Mouse (Mus musculus) intestine, postnatal 0 days (tissue): ENCODE data around the gene Msi2. TPM values are rescaled to one million over a fixed set of nuclear protein-coding genes. Genes with fewer than 3 reads are reported as not detected.

ENCODE experiments used
- ATAC-seq: fragments of 200-750 bp; cut with Nextera tagmentation; 2 replicates; pipeline ENCODE4 v1.8.0; 2017; ENCODE audit warnings: mild to moderate bottlenecking, moderate TSS enrichment, moderate library complexity
- H3K27ac ChIP-seq: fragments of 300-500 bp; sonication (generic); 2 replicates; pipeline ENCODE4 v1.5.1; 2014; ENCODE audit warnings: mild to moderate bottlenecking, low read depth, low read length, moderate library complexity
- H3K27me3 ChIP-seq: fragments of 300-500 bp; sonication (generic); replicated peaks from 2 replicates; pipeline ENCODE4 v1.6.1; 2014; ENCODE audit warnings: low read length, mixed read lengths; ENCODE audit not compliant: control insufficient read depth, insufficient read depth
- H3K36me3 ChIP-seq: fragments of 300-500 bp; sonication (generic); 2 replicates; pipeline ENCODE4 v1.6.1; 2014; ENCODE audit warnings: mild to moderate bottlenecking, moderate library complexity; ENCODE audit not compliant: control insufficient read depth, insufficient read depth
- H3K4me1 ChIP-seq: fragments of 300-500 bp; sonication (generic); replicated peaks from 2 replicates; pipeline ENCODE4 v1.6.1; 2014; ENCODE audit warnings: antibody characterized with exemption, low read length, mixed read lengths; ENCODE audit not compliant: control insufficient read depth, insufficient read depth
- H3K4me2 ChIP-seq: fragments of 300-500 bp; sonication (generic); replicated peaks from 2 replicates; pipeline ENCODE4 v1.6.1; 2014; ENCODE audit warnings: low read depth, mild to moderate bottlenecking, moderate library complexity
- H3K4me3 ChIP-seq: fragments of 300-500 bp; sonication (generic); 2 replicates; pipeline ENCODE4 v1.5.1; 2014; ENCODE audit warnings: low read depth, low read length
- H3K9ac ChIP-seq: fragments of 300-500 bp; sonication (generic); 2 replicates; pipeline ENCODE4 v1.6.1; 2014; ENCODE audit warnings: mild to moderate bottlenecking, low read depth, low read length
- H3K9me3 ChIP-seq: fragments of 300-500 bp; sonication (generic); 2 replicates; pipeline ENCODE4 v1.6.1; 2016; ENCODE audit warnings: mixed run types; ENCODE audit not compliant: control insufficient read depth
- CTCF ChIP-seq: sonication (generic); IDR thresholded peaks from 2 replicates; pipeline ENCODE4 v1.5.1; 2016; ENCODE audit warnings: low read depth, mild to moderate bottlenecking, control low read depth, antibody characterized with exemption, moderate library complexity
- WGBS: fragments of 180-500 bp; shearing (Covaris S2); extraction: QIAGEN DNeasy Blood & Tissue Kit; methylation state at CpG from one replicate; pipeline ENCODE4 v1.1.7; 2014; 5-methylcytosine and 5-hydroxymethylcytosine counted together
- polyA plus RNA-seq: library from polyadenylated mRNA; unstranded; fragments of >200 nt; fragmentation: Nextera tagmentation; extraction: Ambion mirVana; gene quantifications from 2 replicates; pipeline ENCODE4 v1.2.1, GENCODE M21; 2015

Gene Msi2
- polyA plus RNA-seq, 1 experiment from 2014 or later, result 7.5 TPM

DNA sequence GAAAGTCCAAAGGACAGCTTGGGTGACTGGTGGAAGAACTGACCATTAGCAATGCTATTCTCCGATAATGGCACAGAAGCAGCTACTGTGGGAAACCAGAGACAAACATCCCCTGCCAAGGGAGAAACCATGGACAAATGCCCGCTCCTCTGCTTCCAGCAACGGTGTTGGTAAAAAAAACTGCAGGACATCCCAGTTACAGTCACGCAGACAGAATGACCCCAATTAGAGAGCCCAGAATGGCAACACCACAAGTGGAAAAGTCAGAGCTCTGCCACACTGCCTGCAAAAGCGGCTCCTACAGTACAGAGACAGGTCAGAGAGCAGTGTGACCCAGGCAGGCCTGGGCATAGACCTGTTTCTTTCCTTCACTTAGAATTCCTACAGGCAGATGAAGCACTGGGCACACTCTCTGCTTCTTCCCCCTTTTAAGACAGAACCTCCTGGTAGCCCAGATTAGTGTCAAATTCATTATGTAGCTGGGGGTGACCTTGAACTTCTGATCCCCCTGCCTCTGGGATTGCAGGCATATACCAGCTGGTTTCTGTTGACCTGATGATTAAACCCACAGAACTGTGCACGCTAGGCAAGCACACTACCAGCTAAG is 79.3 kb downstream of the Msi2 start:
- H3K9me3 ChIP-seq, result no peaks in the 10 kb centered on the region
- WGBS, result 76% methylated on average over 6 of the region's 6 CpGs
- no peaks in the 10 kb centered on the region for H3K36me3 ChIP-seq
- no peak overlapping the region for H3K4me3 ChIP-seq
- H3K4me1 ChIP-seq, result peaks cover 5% of the 10 kb centered on the region; the same call in 1 of the 2 replicates
- no peak overlapping the region; the same call in 1 of the 2 replicates for H3K4me2 ChIP-seq
- H3K9ac ChIP-seq, result no peak overlapping the region
- H3K27ac ChIP-seq, result peak overlapping the region; percentile 50
- no peak for ATAC-seq
- H3K27me3 ChIP-seq, result no peaks in the 10 kb centered on the region
- no peak for TF ChIP-seq CTCF

DNA sequence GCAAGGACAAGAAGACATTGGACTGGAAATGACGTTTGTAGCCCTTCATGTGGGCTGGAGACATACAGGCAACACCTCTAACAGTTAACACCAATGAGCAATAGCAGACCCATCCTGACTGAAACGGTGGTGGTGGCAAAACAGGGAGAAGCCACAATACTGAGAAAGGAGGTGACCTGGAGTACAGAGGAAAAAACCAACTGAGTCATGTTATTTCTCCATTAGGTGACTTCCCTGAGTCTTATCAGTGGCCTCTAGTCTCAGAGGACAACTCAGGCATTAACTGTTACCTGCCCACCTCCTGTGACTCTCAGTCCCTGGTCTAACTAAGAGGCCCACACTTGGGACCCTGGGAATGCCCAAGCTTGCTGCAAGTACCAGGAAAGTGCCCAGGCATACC is 80.1 kb downstream of the Msi2 start:
- peak overlapping the region; percentile 50 for H3K27ac ChIP-seq
- peak; percentile 72 for ATAC-seq
- H3K4me1 ChIP-seq, result peaks cover 5% of the 10 kb centered on the region; the same call in 1 of the 2 replicates
- H3K36me3 ChIP-seq, result no peaks in the 10 kb centered on the region
- no peaks in the 10 kb centered on the region for H3K27me3 ChIP-seq
- H3K9ac ChIP-seq, result no peak overlapping the region
- 41% methylated on average over 2 of the region's 2 CpGs for WGBS
- TF ChIP-seq CTCF, result no peak
- H3K4me2 ChIP-seq, result peak overlapping the region; percentile 32
- H3K9me3 ChIP-seq, result no peaks in the 10 kb centered on the region
- no peak overlapping the region for H3K4me3 ChIP-seq

DNA sequence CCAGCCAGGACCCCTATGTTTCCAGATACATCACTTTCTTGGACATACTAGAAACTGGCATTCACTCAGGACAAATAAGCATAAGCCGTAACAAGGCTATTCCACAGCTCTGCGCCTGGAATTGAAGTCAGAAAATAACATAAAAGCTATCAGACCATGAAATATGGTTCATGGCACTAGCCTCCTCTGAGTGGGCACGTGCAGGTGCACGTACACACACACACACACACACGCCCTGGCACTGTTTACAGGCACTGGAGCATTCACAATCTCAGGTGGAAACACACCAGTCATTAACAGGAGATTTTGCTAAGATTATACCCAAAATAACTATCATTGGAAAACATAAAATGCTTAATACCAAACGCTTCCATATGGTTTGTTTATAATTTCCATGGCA is 81.4 kb downstream of the Msi2 start:
- WGBS, result 94% methylated on average over 6 of the region's 6 CpGs

DNA sequence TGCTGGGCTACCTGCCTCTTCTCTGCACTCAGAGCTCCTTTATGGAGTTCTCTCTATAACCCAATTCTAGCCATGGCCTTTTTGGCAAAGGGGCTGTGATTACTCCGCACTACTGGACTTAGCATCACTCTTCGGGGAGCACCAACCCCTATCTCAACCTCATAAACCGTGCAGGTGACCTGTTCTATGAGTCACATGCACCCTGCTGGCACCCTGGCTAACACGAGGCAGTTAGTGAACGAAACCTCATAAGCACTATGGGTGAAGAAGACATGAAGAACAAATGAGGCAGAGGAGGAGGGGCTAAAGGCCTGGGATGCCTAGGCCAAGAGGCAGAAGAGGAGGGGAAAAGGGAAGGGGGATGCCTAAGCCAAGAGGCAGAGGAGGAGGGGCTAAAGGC is 82.0 kb downstream of the Msi2 start:
- Histone ChIP-seq H3K27me3 (no peaks in the 10 kb centered on the region), H3K4me2 (no peak overlapping the region), H3K9me3 (no peaks in the 10 kb centered on the region), H3K9ac (no peak overlapping the region), H3K27ac (no peak overlapping the region), H3K4me3 (no peak overlapping the region), H3K36me3 (no peaks in the 10 kb centered on the region), H3K4me1 (peaks cover 9% of the 10 kb centered on the region; the same call in 1 of the 2 replicates)
- no peak for ATAC-seq
- TF ChIP-seq CTCF, result no peak
- 63% methylated on average over 5 of the region's 5 CpGs for WGBS

More for the DNA sequence above, 81.4 kb downstream of the Msi2 start:
- Histone ChIP-seq H3K9ac (no peak overlapping the region), H3K4me1 (peaks cover 9% of the 10 kb centered on the region; the same call in 1 of the 2 replicates), H3K9me3 (no peaks in the 10 kb centered on the region), H3K4me2 (no peak overlapping the region), H3K27me3 (no peaks in the 10 kb centered on the region), H3K36me3 (no peaks in the 10 kb centered on the region), H3K27ac (no peak overlapping the region), H3K4me3 (no peak overlapping the region)
- ATAC-seq, result no peak
- no peak for TF ChIP-seq CTCF

DNA sequence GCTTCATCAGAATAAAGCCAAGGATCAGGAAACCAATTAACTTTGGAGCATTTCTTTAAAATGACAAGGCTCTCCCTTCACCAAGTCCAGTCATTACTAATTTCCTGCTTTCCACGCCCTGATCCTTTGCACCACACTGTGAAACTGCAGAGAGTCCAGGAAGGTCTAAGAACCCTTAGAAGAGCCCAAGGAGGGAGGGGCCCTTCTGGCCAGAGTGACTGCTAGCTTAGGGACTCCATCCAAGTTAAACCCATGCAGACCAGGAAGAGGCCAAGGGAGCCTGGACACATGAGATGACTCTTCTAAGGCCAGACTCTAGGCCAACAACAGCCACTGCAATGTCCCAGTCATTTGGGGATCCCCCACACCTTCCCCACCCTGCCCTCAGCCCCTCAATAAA is 83.7 kb downstream of the Msi2 start:
- no peak overlapping the region for H3K9ac ChIP-seq
- no peak for TF ChIP-seq CTCF
- no peak overlapping the region for H3K4me2 ChIP-seq
- ATAC-seq, result no peak
- no peaks in the 10 kb centered on the region for H3K36me3 ChIP-seq
- no peak overlapping the region for H3K4me3 ChIP-seq
- WGBS, result 45% methylated on average over 1 of the region's 1 CpGs
- no peaks in the 10 kb centered on the region for H3K9me3 ChIP-seq
- no peaks in the 10 kb centered on the region for H3K27me3 ChIP-seq
- peaks cover 9% of the 10 kb centered on the region; the same call in 1 of the 2 replicates for H3K4me1 ChIP-seq
- H3K27ac ChIP-seq, result no peak overlapping the region

DNA sequence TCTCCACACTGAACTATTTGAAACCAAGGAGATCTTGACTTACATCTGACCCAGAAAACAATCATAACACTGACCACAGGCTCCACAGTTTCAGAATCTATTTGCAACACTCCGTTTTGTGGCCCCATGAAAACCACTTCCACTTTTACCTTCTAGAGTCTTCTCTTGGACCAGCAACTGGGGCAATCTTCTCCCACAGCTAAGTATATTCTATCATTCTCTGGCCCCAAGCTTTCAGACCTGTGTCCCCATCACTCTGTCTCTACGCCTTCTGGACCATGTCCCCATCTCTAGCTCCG is 86.4 kb downstream of the Msi2 start:
- H3K27ac ChIP-seq, result no peak overlapping the region
- 81% methylated on average over 3 of the region's 3 CpGs for WGBS
- TF ChIP-seq CTCF, result no peak

More for the DNA sequence above, 86.4 kb downstream of the Msi2 start:
- H3K4me2 ChIP-seq, result no peak overlapping the region
- H3K36me3 ChIP-seq, result no peaks in the 10 kb centered on the region
- no peak overlapping the region for H3K9ac ChIP-seq
- H3K4me3 ChIP-seq, result no peak overlapping the region
- H3K4me1 ChIP-seq, result peaks cover 9% of the 10 kb centered on the region
- no peaks in the 10 kb centered on the region for H3K27me3 ChIP-seq
- no peaks in the 10 kb centered on the region for H3K9me3 ChIP-seq
- ATAC-seq, result no peak
